In the genomic region with DNA sequence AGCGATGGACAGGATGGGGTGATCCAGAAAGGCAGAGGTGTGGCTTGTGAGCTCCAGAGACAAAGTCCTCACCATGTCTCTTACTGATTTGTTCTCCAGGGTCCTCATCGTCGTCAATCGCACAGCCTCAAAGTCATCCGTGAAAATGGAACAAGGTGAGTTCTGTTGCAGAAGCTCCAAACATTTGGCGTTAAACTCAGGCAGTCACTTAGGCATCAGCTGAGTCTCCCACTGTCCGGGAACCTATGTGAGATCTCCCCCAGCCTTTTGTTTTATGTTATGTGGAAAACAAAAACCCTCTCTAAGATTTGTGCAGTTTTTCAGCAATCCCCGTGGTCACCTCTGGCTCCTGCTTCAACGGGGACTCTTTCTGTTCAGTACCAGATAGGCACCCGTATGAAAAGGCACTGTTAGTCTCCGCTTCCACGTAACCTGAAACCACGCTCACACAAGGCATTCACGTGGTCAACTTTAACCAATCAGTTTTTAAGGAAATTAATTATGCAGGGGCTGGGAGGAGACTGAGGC, we compare ENCODE assay signal across 8 mouse cellular contexts. TPM values are rescaled to one million over a fixed set of nuclear protein-coding genes. Genes with fewer than 3 reads are reported as not detected.
DNase-seq lines count a peak whose midpoint lies in the region; ATAC-seq and TF ChIP-seq lines count a peak whose summit lies in the region.

No protein-coding gene starts in this region.

- ATAC-seq in embryonic facial prominence, embryonic 13.5 days (ENCODE audit: insufficient number of reproducible peaks, insufficient read depth, low FRiP score, low TSS enrichment, low read depth) = no peak
- ATAC-seq in hindbrain, postnatal 0 days = peak; percentile 88
- peak; percentile 83 for ATAC-seq in midbrain, embryonic 13.5 days
- ATAC-seq in erythroid progenitor cell, adult 5-6 weeks (replicated peaks; ENCODE audit: low FRiP score, poor library complexity, severe bottlenecking) = no peak

- 25% methylated on average over 14 of the region's 14 CpGs for WGBS in embryonic facial prominence, embryonic 13.5 days
- 32% methylated on average over 14 of the region's 14 CpGs for WGBS in hindbrain, postnatal 0 days
- WGBS in midbrain, embryonic 13.5 days = 34% methylated on average over 14 of the region's 14 CpGs

- H3K36me3 ChIP-seq in testis, adult 2 months (ENCODE audit: control insufficient read depth, insufficient read depth, low read length) = no peaks in the 10 kb centered on the region
- H3K36me3 ChIP-seq in embryonic facial prominence, embryonic 13.5 days = no peaks in the 10 kb centered on the region
- H3K36me3 ChIP-seq in hindbrain, postnatal 0 days (ENCODE audit: insufficient read depth, low read length) = no peaks in the 10 kb centered on the region
- no peaks in the 10 kb centered on the region for H3K36me3 ChIP-seq in midbrain, embryonic 13.5 days

- TF ChIP-seq POLR2A in testis, adult 2 months (IDR thresholded peaks at IDR 0.05; ENCODE audit: control insufficient read depth, low read depth, low read length) = no peak

- H3K4me3 ChIP-seq in testis, adult 2 months (ENCODE audit: control insufficient read depth, low read depth, low read length) = peak overlapping the region; percentile 43
- peak overlapping the region; percentile 32 for H3K4me3 ChIP-seq in embryonic facial prominence, embryonic 13.5 days
- peak overlapping the region; percentile 23 for H3K4me3 ChIP-seq in hindbrain, postnatal 0 days (ENCODE audit: low read length)
- peak overlapping the region; percentile 33 for H3K4me3 ChIP-seq in midbrain, embryonic 13.5 days (replicated peaks)

- no peak for TF ChIP-seq CTCF in testis, adult 2 months (IDR thresholded peaks at IDR 0.05; ENCODE audit: control insufficient read depth, insufficient read depth, insufficient replicate concordance, low read depth, low read length)
- TF ChIP-seq CTCF in hindbrain, postnatal 0 days (IDR thresholded peaks at IDR 0.05; ENCODE audit: low read depth) = no peak

- H3K27ac ChIP-seq in testis, adult 2 months (ENCODE audit: control insufficient read depth, insufficient read depth, low read depth, low read length) = no peak overlapping the region
- no peak overlapping the region for H3K27ac ChIP-seq in embryonic facial prominence, embryonic 13.5 days
- H3K27ac ChIP-seq in hindbrain, postnatal 0 days = peak overlapping the region; percentile 54; the same call in 1 of the 2 replicates
- peak overlapping the region; percentile 63; the same call in 1 of the 2 replicates for H3K27ac ChIP-seq in midbrain, embryonic 13.5 days

- H3K27me3 ChIP-seq in testis, adult 2 months (ENCODE audit: control insufficient read depth, insufficient read depth, low read length) = no peaks in the 10 kb centered on the region
- no peaks in the 10 kb centered on the region for H3K27me3 ChIP-seq in embryonic facial prominence, embryonic 13.5 days
- no peaks in the 10 kb centered on the region for H3K27me3 ChIP-seq in hindbrain, postnatal 0 days (ENCODE audit: insufficient read depth, low read length)
- H3K27me3 ChIP-seq in midbrain, embryonic 13.5 days = no peaks in the 10 kb centered on the region

- H3K9ac ChIP-seq in embryonic facial prominence, embryonic 13.5 days = peak overlapping the region; percentile 49; the same call in 1 of the 2 replicates
- H3K9ac ChIP-seq in hindbrain, postnatal 0 days (replicated peaks; ENCODE audit: low read length) = peak overlapping the region; percentile 24; the same call in 1 of the 2 replicates
- peak overlapping the region; percentile 59 for H3K9ac ChIP-seq in midbrain, embryonic 13.5 days (replicated peaks)

- H3K4me2 ChIP-seq in embryonic facial prominence, embryonic 13.5 days = peak overlapping the region; percentile 52
- peak overlapping the region; percentile 55 for H3K4me2 ChIP-seq in hindbrain, postnatal 0 days (ENCODE audit: low read depth, low read length)
- peak overlapping the region; percentile 54 for H3K4me2 ChIP-seq in midbrain, embryonic 13.5 days (replicated peaks)

- no peaks in the 10 kb centered on the region for H3K9me3 ChIP-seq in embryonic facial prominence, embryonic 13.5 days
- no peaks in the 10 kb centered on the region for H3K9me3 ChIP-seq in hindbrain, postnatal 0 days (ENCODE audit: low read length)
- no peaks in the 10 kb centered on the region for H3K9me3 ChIP-seq in midbrain, embryonic 13.5 days

- peaks cover 2% of the 10 kb centered on the region for H3K4me1 ChIP-seq in testis, adult 2 months (ENCODE audit: control insufficient read depth, insufficient read depth, low read length)
- H3K4me1 ChIP-seq in embryonic facial prominence, embryonic 13.5 days = peaks cover 11% of the 10 kb centered on the region; the same call in 1 of the 2 replicates
- no peaks in the 10 kb centered on the region for H3K4me1 ChIP-seq in hindbrain, postnatal 0 days (ENCODE audit: insufficient read depth, low read length)
- peaks cover 18% of the 10 kb centered on the region for H3K4me1 ChIP-seq in midbrain, embryonic 13.5 days (replicated peaks)

- no peak for DNase-seq in testis, postnatal 14 days (ENCODE audit: low spot score)
- peak; percentile 76 for DNase-seq in hindbrain, postnatal 0 days (ENCODE audit: low spot score)
- no peak for DNase-seq in thymus, postnatal 25 days
- DNase-seq in spleen, adult 12 weeks (ENCODE audit: low spot score) = no peak

RNA-seq across cellular contexts. Expression of a gene that starts 6.7 kb away (rescaled TPM):
- 0.16 and 0.87 TPM in 2 replicates for polyA plus RNA-seq in testis, adult 2 months (2012; rRNA removed)
- 0.59 and 1.1 TPM in 2 replicates for polyA plus RNA-seq in embryonic facial prominence, embryonic 13.5 days (2015; fragmentation: Nextera tagmentation; extraction: Ambion mirVana)
- 0.37 TPM in 1 of 2 replicates, not detected in the other for total RNA-seq in hindbrain, postnatal 0 days (2014; rRNA removed)
- 0.86 and 1.0 TPM in 2 replicates for polyA plus RNA-seq in hindbrain, postnatal 0 days (2015; fragmentation: Nextera tagmentation; extraction: Ambion mirVana)
- 0.43 and 0.58 TPM in 2 replicates for polyA plus RNA-seq in midbrain, embryonic 13.5 days (2015; fragmentation: Nextera tagmentation; extraction: Ambion mirVana)
- total RNA-seq in erythroid progenitor cell, adult 5-6 weeks (2015; ENCODE audit: low replicate concordance) = not detected in 2 replicates
- not detected in 2 replicates for total RNA-seq in erythroid progenitor cell, adult 5-6 weeks (2017; ENCODE audit: low replicate concordance)

RNA-seq across cellular contexts. Expression of a gene that starts 27.5 kb away (rescaled TPM):
- 9.9 and 10.7 TPM in 2 replicates for polyA plus RNA-seq in testis, adult 2 months (2012; rRNA removed)
- 79.4 and 87.9 TPM in 2 replicates for polyA plus RNA-seq in embryonic facial prominence, embryonic 13.5 days (2015; fragmentation: Nextera tagmentation; extraction: Ambion mirVana)
- total RNA-seq in hindbrain, postnatal 0 days (2014; rRNA removed) = 65.7 and 86.8 TPM in 2 replicates
- polyA plus RNA-seq in hindbrain, postnatal 0 days (2015; fragmentation: Nextera tagmentation; extraction: Ambion mirVana) = 114 and 115 TPM in 2 replicates
- polyA plus RNA-seq in midbrain, embryonic 13.5 days (2015; fragmentation: Nextera tagmentation; extraction: Ambion mirVana) = 115 and 123 TPM in 2 replicates
- 37.3 and 40.0 TPM in 2 replicates for total RNA-seq in erythroid progenitor cell, adult 5-6 weeks (2015; ENCODE audit: low replicate concordance)
- 3.7 and 17.7 TPM in 2 replicates for total RNA-seq in erythroid progenitor cell, adult 5-6 weeks (2017; ENCODE audit: low replicate concordance)

RNA-seq across cellular contexts. Expression of a gene that starts 53.6 kb away (rescaled TPM):
- 0.67 and 0.72 TPM in 2 replicates for polyA plus RNA-seq in testis, adult 2 months (2012; rRNA removed)
- polyA plus RNA-seq in embryonic facial prominence, embryonic 13.5 days (2015; fragmentation: Nextera tagmentation; extraction: Ambion mirVana) = 5.1 TPM in 2 replicates
- 17.2 and 21.7 TPM in 2 replicates for total RNA-seq in hindbrain, postnatal 0 days (2014; rRNA removed)
- 38.0 and 39.5 TPM in 2 replicates for polyA plus RNA-seq in hindbrain, postnatal 0 days (2015; fragmentation: Nextera tagmentation; extraction: Ambion mirVana)
- 27.3 and 29.4 TPM in 2 replicates for polyA plus RNA-seq in midbrain, embryonic 13.5 days (2015; fragmentation: Nextera tagmentation; extraction: Ambion mirVana)
- total RNA-seq in erythroid progenitor cell, adult 5-6 weeks (2015; ENCODE audit: low replicate concordance) = 10.8 and 13.8 TPM in 2 replicates
- 1.1 and 11.3 TPM in 2 replicates for total RNA-seq in erythroid progenitor cell, adult 5-6 weeks (2017; ENCODE audit: low replicate concordance)

RNA-seq across cellular contexts. Expression of a gene that starts 53.9 kb away (rescaled TPM):
- polyA plus RNA-seq in testis, adult 2 months (2012; rRNA removed) = 0.67 and 0.89 TPM in 2 replicates
- polyA plus RNA-seq in embryonic facial prominence, embryonic 13.5 days (2015; fragmentation: Nextera tagmentation; extraction: Ambion mirVana) = 0.15 and 0.40 TPM in 2 replicates
- total RNA-seq in hindbrain, postnatal 0 days (2014; rRNA removed) = 0.21 and 0.72 TPM in 2 replicates
- 0.48 and 0.64 TPM in 2 replicates for polyA plus RNA-seq in hindbrain, postnatal 0 days (2015; fragmentation: Nextera tagmentation; extraction: Ambion mirVana)
- 0.28 and 0.34 TPM in 2 replicates for polyA plus RNA-seq in midbrain, embryonic 13.5 days (2015; fragmentation: Nextera tagmentation; extraction: Ambion mirVana)
- not detected in 2 replicates for total RNA-seq in erythroid progenitor cell, adult 5-6 weeks (2015; ENCODE audit: low replicate concordance)
- not detected in 2 replicates for total RNA-seq in erythroid progenitor cell, adult 5-6 weeks (2017; ENCODE audit: low replicate concordance)

Comparison
In these comparisons a context has a peak if more than half of its experiments do, and no peak if none do; other contexts are left out.
1. H3K27ac ChIP-seq: peak in hindbrain, postnatal 0 days (single experiment) and midbrain, embryonic 13.5 days (single experiment); none in testis, adult 2 months (single experiment) and embryonic facial prominence, embryonic 13.5 days (single experiment).
2. ATAC-seq: peak in hindbrain, postnatal 0 days (single experiment) and midbrain, embryonic 13.5 days (single experiment); none in embryonic facial prominence, embryonic 13.5 days (single experiment) and erythroid progenitor cell, adult 5-6 weeks (single experiment).
3. Peak in every context shown above with its lines, with median percentiles within 50 percentile points of each other: H3K4me3 ChIP-seq, H3K4me2 ChIP-seq and H3K9ac ChIP-seq.